Mouse (Mus musculus): ENCODE measurements around the gene Nrxn3. TPM values are rescaled to one million over a fixed set of nuclear protein-coding genes. Genes with fewer than 3 reads are reported as not detected.

The Nrxn3 gene
- polyA plus RNA-seq, 1 experiment = not detected

- TF ChIP-seq POLR2A (IDR thresholded peaks at IDR 0.05; ENCODE audit: borderline replicate concordance, low read depth, low read length) = no peak
- TF ChIP-seq CTCF (IDR thresholded peaks at IDR 0.05; ENCODE audit: low read depth, low read length) = no peak
- Histone ChIP-seq H3K4me3 (ENCODE audit: insufficient read depth, low read length) (no peak overlapping the region), H3K27ac (ENCODE audit: insufficient read depth, low read depth, low read length) (no peak overlapping the region), H3K4me1 (ENCODE audit: control insufficient read depth, insufficient read depth, low read length) (no peaks in the 10 kb centered on the region)
Measured at GRCm38 (mm10) chr12:89568723-89569377, 846.2 kb downstream of the Nrxn3 start.

DNA sequence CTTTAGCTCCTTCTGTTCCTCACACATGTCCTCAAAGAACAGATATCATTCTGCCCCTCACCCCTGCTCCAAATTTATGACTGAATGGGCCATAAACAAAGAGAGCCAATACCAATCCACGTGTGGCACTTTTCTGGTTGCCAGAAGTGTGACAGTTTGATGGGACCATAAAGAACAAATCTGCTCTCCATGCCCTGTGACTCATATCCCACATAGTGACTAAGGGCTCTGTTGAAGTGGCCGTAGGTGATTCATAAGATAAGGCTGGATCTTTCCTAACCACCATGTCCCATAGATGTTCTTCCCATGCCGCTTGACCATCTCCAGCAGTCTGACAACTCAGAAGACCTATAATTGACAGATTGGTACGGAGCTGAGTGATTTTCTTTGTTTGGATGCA is 869.8 kb downstream of the Nrxn3 start:
- Histone ChIP-seq H3K27ac (ENCODE audit: insufficient read depth, low read depth, low read length) (no peak overlapping the region), H3K4me3 (ENCODE audit: insufficient read depth, low read length) (no peak overlapping the region), H3K4me1 (ENCODE audit: control insufficient read depth, insufficient read depth, low read length) (no peaks in the 10 kb centered on the region)
- TF ChIP-seq CTCF (IDR thresholded peaks at IDR 0.05; ENCODE audit: low read depth, low read length) = no peak
- no peak for TF ChIP-seq POLR2A (IDR thresholded peaks at IDR 0.05; ENCODE audit: borderline replicate concordance, low read depth, low read length)

- H3K4me1 ChIP-seq (ENCODE audit: control insufficient read depth, insufficient read depth, low read length) = no peaks in the 10 kb centered on the region
- no peak overlapping the region for H3K27ac ChIP-seq (ENCODE audit: insufficient read depth, low read depth, low read length)
- no peak overlapping the region for H3K4me3 ChIP-seq (ENCODE audit: insufficient read depth, low read length)
- TF ChIP-seq POLR2A (IDR thresholded peaks at IDR 0.05; ENCODE audit: borderline replicate concordance, low read depth, low read length) = no peak
- TF ChIP-seq CTCF (IDR thresholded peaks at IDR 0.05; ENCODE audit: low read depth, low read length) = no peak
Measured at GRCm38 (mm10) chr12:89613670-89614069, 891.0 kb downstream of the Nrxn3 start.

DNA sequence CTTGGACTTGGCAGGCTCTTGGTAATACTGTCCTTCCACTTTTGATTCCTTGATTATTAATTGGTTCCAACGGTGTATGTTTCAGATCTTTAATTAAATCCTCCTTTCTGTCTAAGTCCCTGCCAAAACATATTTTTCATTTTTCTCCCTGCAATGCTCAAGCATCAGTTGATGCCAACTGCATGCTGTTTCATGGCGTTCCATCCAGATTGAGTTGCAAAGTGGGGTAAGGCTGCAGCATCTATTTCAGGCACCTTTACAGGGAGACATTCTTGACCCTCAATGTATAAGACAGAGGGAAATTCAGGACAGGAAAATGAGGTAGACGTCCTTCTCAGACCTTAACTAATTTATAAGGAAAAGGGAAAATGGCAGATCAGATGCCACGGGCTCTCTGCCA is 903.1 kb downstream of the Nrxn3 start:
- TF ChIP-seq POLR2A (IDR thresholded peaks at IDR 0.05; ENCODE audit: borderline replicate concordance, low read depth, low read length) (no peak), CTCF (IDR thresholded peaks at IDR 0.05; ENCODE audit: low read depth, low read length) (no peak)
- Histone ChIP-seq H3K27ac (ENCODE audit: insufficient read depth, low read depth, low read length) (no peak overlapping the region), H3K4me3 (ENCODE audit: insufficient read depth, low read length) (no peak overlapping the region), H3K4me1 (ENCODE audit: control insufficient read depth, insufficient read depth, low read length) (no peaks in the 10 kb centered on the region)

DNA sequence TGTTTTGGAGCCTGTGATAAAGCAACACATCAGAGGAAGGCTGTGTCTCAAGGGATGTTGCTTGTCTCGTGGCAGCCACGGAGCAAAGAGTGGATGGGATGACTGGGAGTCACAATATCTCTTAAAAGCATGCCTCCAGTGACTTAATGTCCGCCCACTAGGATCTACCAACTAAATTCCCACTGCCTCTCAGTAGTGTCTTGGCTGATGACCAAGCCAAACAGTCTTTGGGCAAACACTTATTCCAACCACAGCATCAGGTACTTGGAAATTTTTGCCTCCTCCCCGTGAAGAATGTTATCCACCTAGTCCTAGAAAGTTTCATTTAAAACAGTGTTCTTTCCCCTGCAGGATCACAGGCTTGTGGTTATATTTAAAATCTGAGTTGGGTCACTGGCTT is 917.4 kb downstream of the Nrxn3 start:
- no peak overlapping the region for H3K27ac ChIP-seq (ENCODE audit: insufficient read depth, low read depth, low read length)
- TF ChIP-seq POLR2A (IDR thresholded peaks at IDR 0.05; ENCODE audit: borderline replicate concordance, low read depth, low read length) = no peak
- no peak for TF ChIP-seq CTCF (IDR thresholded peaks at IDR 0.05; ENCODE audit: low read depth, low read length)
- H3K4me1 ChIP-seq (ENCODE audit: control insufficient read depth, insufficient read depth, low read length) = no peaks in the 10 kb centered on the region
- H3K4me3 ChIP-seq (ENCODE audit: insufficient read depth, low read length) = no peak overlapping the region

DNA sequence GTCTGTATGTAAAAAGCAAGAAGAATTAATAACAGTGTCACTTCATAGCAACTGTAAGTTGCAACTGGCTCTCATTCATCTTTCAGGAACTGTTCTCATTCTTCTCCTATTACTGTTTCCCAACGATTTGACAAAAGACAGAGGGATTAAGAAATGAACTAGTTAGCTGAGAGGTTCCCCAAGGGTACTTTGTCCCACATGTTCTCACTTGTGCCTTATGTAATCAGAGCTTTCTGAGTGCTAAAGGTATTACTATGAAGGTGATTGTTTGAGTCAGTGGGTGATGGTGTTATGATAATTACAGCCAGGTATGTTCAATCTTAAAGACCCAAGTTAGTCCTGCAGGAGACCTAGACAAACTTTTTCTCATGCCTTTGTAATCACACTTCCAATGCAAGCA is 918.8 kb downstream of the Nrxn3 start:
- Histone ChIP-seq H3K4me3 (ENCODE audit: insufficient read depth, low read length) (no peak overlapping the region), H3K27ac (ENCODE audit: insufficient read depth, low read depth, low read length) (no peak overlapping the region), H3K4me1 (ENCODE audit: control insufficient read depth, insufficient read depth, low read length) (no peaks in the 10 kb centered on the region)
- TF ChIP-seq POLR2A (IDR thresholded peaks at IDR 0.05; ENCODE audit: borderline replicate concordance, low read depth, low read length) (no peak), CTCF (IDR thresholded peaks at IDR 0.05; ENCODE audit: low read depth, low read length) (no peak)

- H3K4me3 ChIP-seq (ENCODE audit: insufficient read depth, low read length) = no peak overlapping the region
- no peak overlapping the region for H3K27ac ChIP-seq (ENCODE audit: insufficient read depth, low read depth, low read length)
- no peaks in the 10 kb centered on the region for H3K4me1 ChIP-seq (ENCODE audit: control insufficient read depth, insufficient read depth, low read length)
- no peak for TF ChIP-seq POLR2A (IDR thresholded peaks at IDR 0.05; ENCODE audit: borderline replicate concordance, low read depth, low read length)
- TF ChIP-seq CTCF (IDR thresholded peaks at IDR 0.05; ENCODE audit: low read depth, low read length) = no peak
Measured at GRCm38 (mm10) chr12:89653211-89653610, 930.5 kb downstream of the Nrxn3 start.

- TF ChIP-seq POLR2A (IDR thresholded peaks at IDR 0.05; ENCODE audit: borderline replicate concordance, low read depth, low read length) = no peak
- no peak for TF ChIP-seq CTCF (IDR thresholded peaks at IDR 0.05; ENCODE audit: low read depth, low read length)
- H3K4me3 ChIP-seq (ENCODE audit: insufficient read depth, low read length) = no peak overlapping the region
- H3K27ac ChIP-seq (ENCODE audit: insufficient read depth, low read depth, low read length) = no peak overlapping the region
- no peaks in the 10 kb centered on the region for H3K4me1 ChIP-seq (ENCODE audit: control insufficient read depth, insufficient read depth, low read length)
Measured at GRCm38 (mm10) chr12:89661219-89661618, 938.5 kb downstream of the Nrxn3 start.

DNA sequence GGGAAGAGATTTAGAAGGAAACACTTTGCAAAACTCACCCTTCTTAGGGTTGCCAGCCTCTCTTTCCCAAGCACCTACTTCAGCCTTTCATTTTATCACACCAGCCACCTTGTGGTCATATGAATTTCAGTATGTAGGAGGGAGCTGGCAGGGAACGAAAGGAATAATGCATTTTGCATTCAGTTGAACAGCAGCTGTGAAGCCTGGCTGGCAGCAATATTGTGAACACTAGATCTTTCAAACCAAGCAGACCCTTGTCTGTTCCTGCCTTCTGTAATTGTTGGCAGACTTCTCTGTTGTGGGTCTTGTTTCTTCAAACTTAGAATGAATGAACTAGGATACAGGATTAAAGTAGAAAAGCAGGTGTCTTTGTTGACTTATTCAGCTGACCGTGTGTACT is 946.2 kb downstream of the Nrxn3 start:
- H3K27ac ChIP-seq (ENCODE audit: insufficient read depth, low read depth, low read length) = no peak overlapping the region
- no peak overlapping the region for H3K4me3 ChIP-seq (ENCODE audit: insufficient read depth, low read length)
- no peak for TF ChIP-seq POLR2A (IDR thresholded peaks at IDR 0.05; ENCODE audit: borderline replicate concordance, low read depth, low read length)
- TF ChIP-seq CTCF (IDR thresholded peaks at IDR 0.05; ENCODE audit: low read depth, low read length) = no peak
- H3K4me1 ChIP-seq (ENCODE audit: control insufficient read depth, insufficient read depth, low read length) = no peaks in the 10 kb centered on the region

DNA sequence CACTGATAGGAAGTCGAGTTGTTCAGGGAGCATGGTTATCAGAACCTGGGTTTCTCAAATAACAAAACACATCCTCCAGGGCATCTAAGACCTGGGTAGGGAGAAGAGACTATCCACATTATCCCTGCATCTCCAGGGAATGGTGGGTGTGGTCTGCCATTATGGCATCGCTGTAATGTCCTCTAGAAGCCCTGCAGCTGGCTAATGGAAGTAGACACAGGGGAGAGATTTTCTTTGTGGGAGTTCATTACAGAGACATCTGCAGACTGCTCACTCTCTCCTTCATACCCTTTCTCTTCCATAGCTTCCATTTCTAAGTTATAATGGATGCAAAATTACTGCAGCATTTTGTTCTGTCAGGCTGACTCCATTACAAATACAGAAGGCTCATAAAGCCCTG is 950.1 kb downstream of the Nrxn3 start:
- no peaks in the 10 kb centered on the region for H3K4me1 ChIP-seq (ENCODE audit: control insufficient read depth, insufficient read depth, low read length)
- no peak overlapping the region for H3K4me3 ChIP-seq (ENCODE audit: insufficient read depth, low read length)
- no peak for TF ChIP-seq POLR2A (IDR thresholded peaks at IDR 0.05; ENCODE audit: borderline replicate concordance, low read depth, low read length)
- no peak for TF ChIP-seq CTCF (IDR thresholded peaks at IDR 0.05; ENCODE audit: low read depth, low read length)

More for the DNA sequence above, 950.1 kb downstream of the Nrxn3 start:
- H3K27ac ChIP-seq (ENCODE audit: insufficient read depth, low read depth, low read length) = no peak overlapping the region
